In genomic region chr6:128581508-128581907, GRCm38 (mm10) we compare ENCODE assay signal across 25 mouse cellular contexts. TPM values are rescaled to one million over a fixed set of nuclear protein-coding genes. Genes with fewer than 3 reads are reported as not detected.
A peak's percentile ranks its signal among the peaks of the same experiment; 100 is the strongest.
DNase-seq lines count a peak whose midpoint lies in the region; ATAC-seq and TF ChIP-seq lines count a peak whose summit lies in the region.
"Had no signal": no experiment of that assay in that cellular context is flagged by ENCODE, and none has a peak within 500 bp of the region (broad histone marks: within the 10 kb centered on the region; RNA-seq: fewer than 3 reads in every experiment).

A2ml1 (minus strand) TSS chr6:128581608.

- 18% methylated on average over 11 of the region's 11 CpGs for WGBS in kidney, adult 2 months
- WGBS in lung, postnatal 0 days = 56% methylated on average over 11 of the region's 11 CpGs
- 80% methylated on average over 11 of the region's 11 CpGs for WGBS in hindbrain, embryonic 16.5 days

- no peaks in the 10 kb centered on the region for H3K36me3 ChIP-seq in kidney, adult 2 months (ENCODE audit: control insufficient read depth, insufficient read depth, low read length)
- H3K36me3 ChIP-seq in lung, postnatal 0 days (ENCODE audit: insufficient read depth, low read length) = no peaks in the 10 kb centered on the region
- no peaks in the 10 kb centered on the region for H3K36me3 ChIP-seq in hindbrain, embryonic 16.5 days (ENCODE audit: control insufficient read depth, insufficient read depth, low read length)
- H3K36me3 ChIP-seq: lung, embryonic 15.5 days had no signal

- H3K9me3 ChIP-seq in lung, postnatal 0 days (ENCODE audit: low read length) = no peaks in the 10 kb centered on the region
- no peaks in the 10 kb centered on the region for H3K9me3 ChIP-seq in hindbrain, embryonic 16.5 days (ENCODE audit: control insufficient read depth, low read length)
- H3K9me3 ChIP-seq: forebrain, embryonic 13.5 days; lung, embryonic 15.5 days had no signal

- H3K4me3 ChIP-seq in kidney, adult 2 months (ENCODE audit: insufficient read depth, low read depth, low read length) = no peak within 1 kb of the TSS
- no peak within 1 kb of the TSS for H3K4me3 ChIP-seq in lung, postnatal 0 days (ENCODE audit: low read depth, low read length)
- no peak within 1 kb of the TSS for H3K4me3 ChIP-seq in hindbrain, embryonic 16.5 days (ENCODE audit: low read length)
- H3K4me3 ChIP-seq: erythroblast, embryonic 14.5 days; forebrain, embryonic 13.5 days; layer of hippocampus, adult 2 months; lung, embryonic 15.5 days had no signal

- ATAC-seq in lung, postnatal 0 days = no peak
- no peak for ATAC-seq in hindbrain, embryonic 16.5 days
- ATAC-seq: forebrain, embryonic 13.5 days; hindbrain, postnatal 0 days; intestine, postnatal 0 days had no signal

- DNase-seq in kidney, adult 2 months = peak; percentile 45
- no peak for DNase-seq in kidney, postnatal 25 days
- no peak for DNase-seq in left cerebral cortex, adult 18-20 months (ENCODE audit: low spot score in 2 of 2)
- DNase-seq in left cerebral cortex, postnatal 4 days = no peak
- DNase-seq in lung, postnatal 0 days (ENCODE audit: low spot score) = no peak
- no peak for DNase-seq in lung, postnatal 36 days
- DNase-seq: adrenal gland, postnatal 36 days; B cell, adult 2 months; cerebellum, adult 11-12 months; cerebellum, postnatal 36 days; gastrocnemius, postnatal 14 days; retina, postnatal 1 day; thymus, adult 2 months had no signal

- H3K9ac ChIP-seq in lung, postnatal 0 days (replicated peaks; ENCODE audit: low read depth) = no peak within 1 kb of the TSS
- H3K9ac ChIP-seq in hindbrain, embryonic 16.5 days (ENCODE audit: low read depth, low read length) = no peak within 1 kb of the TSS
- H3K9ac ChIP-seq: forebrain, embryonic 13.5 days; lung, embryonic 15.5 days had no signal

- TF ChIP-seq CTCF in kidney, adult 2 months (conservative IDR thresholded peaks at IDR 0.05; ENCODE audit: insufficient read depth, insufficient read length, low read depth, low read length) = no peak
- no peak for TF ChIP-seq CTCF in lung, postnatal 0 days (IDR thresholded peaks at IDR 0.05)

- H3K4me2 ChIP-seq in lung, postnatal 0 days (replicated peaks; ENCODE audit: low read depth, low read length) = no peak within 1 kb of the TSS
- no peak within 1 kb of the TSS for H3K4me2 ChIP-seq in hindbrain, embryonic 16.5 days (ENCODE audit: low read length)
- H3K4me2 ChIP-seq: forebrain, embryonic 13.5 days; lung, embryonic 15.5 days; midbrain, embryonic 11.5 days had no signal

- H3K27me3 ChIP-seq in kidney, adult 2 months (replicated peaks; ENCODE audit: control insufficient read depth, insufficient read depth, low read length) = no peaks in the 10 kb centered on the region
- no peaks in the 10 kb centered on the region for H3K27me3 ChIP-seq in lung, postnatal 0 days (replicated peaks; ENCODE audit: insufficient read depth, low read length)
- H3K27me3 ChIP-seq in hindbrain, embryonic 16.5 days (replicated peaks; ENCODE audit: control insufficient read depth, insufficient read depth, low read length) = no peaks in the 10 kb centered on the region
- H3K27me3 ChIP-seq: forebrain, embryonic 13.5 days; lung, embryonic 15.5 days had no signal

- intact Hi-C loops in left cerebral cortex, postnatal 4 days (cut with DNase I) = no loop called here

- H3K27ac ChIP-seq in kidney, adult 2 months (ENCODE audit: insufficient read depth, low read depth, low read length) = no peak within 1 kb of the TSS
- no peak within 1 kb of the TSS for H3K27ac ChIP-seq in lung, postnatal 0 days (ENCODE audit: low read length)
- no peak within 1 kb of the TSS for H3K27ac ChIP-seq in hindbrain, embryonic 16.5 days (ENCODE audit: low read depth, low read length)
- H3K27ac ChIP-seq: forebrain, embryonic 13.5 days; hindbrain, postnatal 0 days; layer of hippocampus, adult 2 months; lung, embryonic 15.5 days had no signal

- no peak for TF ChIP-seq EP300 in lung, postnatal 0 days (IDR thresholded peaks at IDR 0.05)

- H3K4me1 ChIP-seq in kidney, adult 2 months (ENCODE audit: control insufficient read depth, insufficient read depth, low read length) = peaks cover 7% of the 10 kb centered on the region; the same call in 1 of the 2 replicates
- H3K4me1 ChIP-seq in lung, postnatal 0 days (ENCODE audit: insufficient read depth, low read depth, low read length) = no peaks in the 10 kb centered on the region
- H3K4me1 ChIP-seq in hindbrain, embryonic 16.5 days (ENCODE audit: control insufficient read depth, insufficient read depth, low read depth, low read length) = no peaks in the 10 kb centered on the region
- H3K4me1 ChIP-seq: lung, embryonic 15.5 days had no signal

- TF ChIP-seq POLR2A in kidney, adult 2 months (IDR thresholded peaks at IDR 0.05; ENCODE audit: low read depth, low read length) = no peak

RNA-seq across cellular contexts. Expression of gene A2ml1, which starts in this region (rescaled TPM):
- not detected in 2 replicates for polyA plus RNA-seq in kidney, adult 2 months (2012; rRNA removed)
- total RNA-seq in left cerebral cortex, adult 18-20 months (2021) = 10 to 100 TPM; 10.3 to 11.6 TPM
- total RNA-seq in left cerebral cortex, postnatal 4 days (2021) = 1 to 10 TPM; 7.8 to 8.7 TPM
- polyA plus RNA-seq in lung, postnatal 0 days (2015; fragmentation: Nextera tagmentation; extraction: Ambion mirVana) = 10.1 and 10.8 TPM in 2 replicates
- 4.7 and 5.6 TPM in 2 replicates for polyA plus RNA-seq in hindbrain, embryonic 16.5 days (2015; fragmentation: Nextera tagmentation; extraction: Ambion mirVana)
- total RNA-seq: adrenal gland, postnatal 36 days; gastrocnemius, postnatal 14 days; hematopoietic stem cell, adult 5-6 weeks had no signal
- polyA plus RNA-seq: embryonic facial prominence, embryonic 11.5 days; erythroblast, embryonic 14.5 days; limb, embryonic 14.5 days; midbrain, embryonic 11.5 days; neural tube, embryonic 11.5 days had no signal

Comparison
In these comparisons a context has a peak if more than half of its experiments do, and no peak if none do; other contexts are left out.
1. Peak in DNase-seq in kidney, adult 2 months; RNA of the gene not detected or under 1 TPM.